Mouse (Mus musculus) fat pad, adult 2 months (tissue): ENCODE results near the gene Cul9.

Experiments used
- DNase-seq: peaks from one replicate; pipeline ENCODE4 v3.0.0-alpha.2; 2011; ENCODE audit warnings: low read depth, low spot score; ENCODE audit errors: extremely low read depth

The Cul9 gene

DNA sequence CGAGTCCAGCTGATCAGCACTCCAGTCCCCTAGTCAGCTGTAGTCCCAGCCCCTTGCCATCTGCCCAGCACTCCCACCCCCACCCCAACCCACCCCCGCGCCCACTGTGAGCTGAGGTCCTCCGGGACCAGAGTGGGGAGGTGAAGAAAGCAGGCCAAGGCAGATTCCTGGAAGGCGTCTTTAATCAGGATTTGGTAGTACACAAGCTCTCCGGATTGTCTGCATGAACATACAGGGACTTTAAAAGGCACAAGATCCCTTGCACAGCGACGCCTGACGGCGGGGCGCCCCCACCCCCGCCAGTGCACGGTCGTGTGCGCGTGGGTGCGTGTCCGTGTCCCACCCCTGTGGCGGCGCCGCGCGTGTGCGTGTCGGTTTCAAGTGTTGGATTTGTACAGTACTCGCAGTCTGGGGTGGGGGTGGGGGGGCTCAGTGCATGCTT is 92.2 kb downstream of the Cul9 start:
- no peak for DNase-seq

GRCm38 (mm10) chr17:46453302-46453948 is 92.8 kb downstream of the Cul9 start:
- DNase-seq: no peak

DNA sequence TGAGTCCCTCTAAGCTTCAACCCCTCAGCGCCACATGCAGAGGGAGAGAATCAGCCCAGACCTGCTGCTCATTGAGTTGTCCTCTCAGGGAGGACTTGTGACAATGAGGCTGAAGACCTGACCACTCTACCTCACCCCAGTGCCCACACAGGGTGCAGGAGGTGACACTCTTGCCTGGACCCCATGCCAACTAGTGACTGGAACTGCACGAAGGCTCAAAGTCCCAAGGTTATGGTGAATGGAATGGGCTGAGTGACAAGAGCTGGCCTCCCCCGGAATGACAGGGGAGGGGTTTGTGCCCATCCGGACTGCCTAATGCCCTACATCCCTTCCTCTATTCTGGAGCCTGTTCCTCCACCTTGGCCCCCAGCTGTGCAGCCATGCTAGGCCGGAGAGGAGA is 93.5 kb downstream of the Cul9 start:
- no peak for DNase-seq
